Mouse (Mus musculus): ENCODE results near the gene Tsku.
A peak's percentile ranks its signal among the peaks of the same experiment; 100 is the strongest.

Tsku gene

GRCm38 (mm10) chr7:98360621-98360990, 522 bp downstream of the Tsku start:
- DNase-seq (ENCODE audit: extremely low read depth, insufficient read length, low spot score) = no peak

GRCm38 (mm10) chr7:98359951-98360620, 1.0 kb downstream of the Tsku start:
- DNase-seq (ENCODE audit: extremely low read depth, insufficient read length, low spot score) = peak; percentile 84

- no peak for DNase-seq (ENCODE audit: extremely low read depth, insufficient read length, low spot score)
Measured at GRCm38 (mm10) chr7:98358016-98358415, 3.1 kb downstream of the Tsku start.

GRCm38 (mm10) chr7:98357324-98357723, 3.8 kb downstream of the Tsku start:
- DNase-seq (ENCODE audit: extremely low read depth, insufficient read length, low spot score) = no peak

GRCm38 (mm10) chr7:98354921-98355310, 6.2 kb downstream of the Tsku start:
- DNase-seq (ENCODE audit: extremely low read depth, insufficient read length, low spot score) = no peak

- DNase-seq (ENCODE audit: extremely low read depth, insufficient read length, low spot score) = no peak
Measured at GRCm38 (mm10) chr7:98354160-98354920, 6.8 kb downstream of the Tsku start.

- no peak for DNase-seq (ENCODE audit: extremely low read depth, insufficient read length, low spot score)
Measured at GRCm38 (mm10) chr7:98353616-98354015, 7.5 kb downstream of the Tsku start.

GRCm38 (mm10) chr7:98351523-98351922, 9.6 kb downstream of the Tsku start:
- DNase-seq (ENCODE audit: extremely low read depth, insufficient read length, low spot score) = no peak

GRCm38 (mm10) chr7:98349821-98350220, 11.3 kb downstream of the Tsku start:
- no peak for DNase-seq (ENCODE audit: extremely low read depth, insufficient read length, low spot score)

GRCm38 (mm10) chr7:98349096-98349495, 12.0 kb downstream of the Tsku start:
- DNase-seq (ENCODE audit: extremely low read depth, insufficient read length, low spot score) = peak; percentile 60

- DNase-seq (ENCODE audit: extremely low read depth, insufficient read length, low spot score) = no peak
Measured at GRCm38 (mm10) chr7:98348043-98348442, 13.1 kb downstream of the Tsku start.

- DNase-seq (ENCODE audit: extremely low read depth, insufficient read length, low spot score) = no peak
Measured at GRCm38 (mm10) chr7:98347471-98347870, 13.7 kb downstream of the Tsku start.

- no peak for DNase-seq (ENCODE audit: extremely low read depth, insufficient read length, low spot score)
Measured at GRCm38 (mm10) chr7:98345036-98345435, 16.1 kb downstream of the Tsku start.

- no peak for DNase-seq (ENCODE audit: extremely low read depth, insufficient read length, low spot score)
Measured at GRCm38 (mm10) chr7:98344361-98344760, 16.8 kb downstream of the Tsku start.

GRCm38 (mm10) chr7:98342249-98342648, 18.9 kb downstream of the Tsku start:
- no peak for DNase-seq (ENCODE audit: extremely low read depth, insufficient read length, low spot score)

- peak; percentile 71 for DNase-seq (ENCODE audit: extremely low read depth, insufficient read length, low spot score)
Measured at GRCm38 (mm10) chr7:98341475-98341874, 19.7 kb downstream of the Tsku start.

- no peak for DNase-seq (ENCODE audit: extremely low read depth, insufficient read length, low spot score)
Measured at GRCm38 (mm10) chr7:98340343-98340742, 20.8 kb downstream of the Tsku start.

GRCm38 (mm10) chr7:98333987-98334386, 27.1 kb downstream of the Tsku start:
- no peak for DNase-seq (ENCODE audit: extremely low read depth, insufficient read length, low spot score)

- no peak for DNase-seq (ENCODE audit: extremely low read depth, insufficient read length, low spot score)
Measured at GRCm38 (mm10) chr7:98333507-98333906, 27.6 kb downstream of the Tsku start.

- no peak for DNase-seq (ENCODE audit: extremely low read depth, insufficient read length, low spot score)
Measured at GRCm38 (mm10) chr7:98332678-98333397, 28.3 kb downstream of the Tsku start.

GRCm38 (mm10) chr7:98331932-98332331, 29.2 kb downstream of the Tsku start:
- DNase-seq (ENCODE audit: extremely low read depth, insufficient read length, low spot score) = no peak
